Mouse (Mus musculus): ENCODE measurements around the gene 3110040N11Rik. TPM values are rescaled to one million over a fixed set of nuclear protein-coding genes. Genes with fewer than 3 reads are reported as not detected.

The 3110040N11Rik gene
- polyA plus RNA-seq, 1 experiment from 2014 or later: 20.9 TPM

- WGBS (ENCODE audit: insufficient replicate concordance): 52% methylated on average over 9 of the region's 9 CpGs
- no peak overlapping the region for H3K9ac ChIP-seq
- H3K4me3 ChIP-seq (replicated peaks): no peak overlapping the region
- peaks cover 6% of the 10 kb centered on the region for H3K4me1 ChIP-seq (replicated peaks)
- H3K4me2 ChIP-seq: no peak overlapping the region
- no peak overlapping the region for H3K27ac ChIP-seq (replicated peaks)
- H3K36me3 ChIP-seq (replicated peaks): no peaks in the 10 kb centered on the region
- ATAC-seq (ENCODE audit: insufficient read depth): no peak
- no peaks in the 10 kb centered on the region for H3K27me3 ChIP-seq
- no peaks in the 10 kb centered on the region for H3K9me3 ChIP-seq (replicated peaks)
Observed at GRCm38 (mm10) chr7:81735300-81736048, 53.8 kb downstream of the 3110040N11Rik start.

GRCm38 (mm10) chr7:81732183-81733089 lies 56.8 kb downstream of the 3110040N11Rik start:
- H3K4me3 ChIP-seq (replicated peaks): no peak overlapping the region
- H3K9ac ChIP-seq: no peak overlapping the region
- ATAC-seq (ENCODE audit: insufficient read depth): no peak
- H3K9me3 ChIP-seq (replicated peaks): no peaks in the 10 kb centered on the region
- no peak overlapping the region for H3K4me2 ChIP-seq
- no peak overlapping the region for H3K27ac ChIP-seq (replicated peaks)
- H3K27me3 ChIP-seq: no peaks in the 10 kb centered on the region
- H3K36me3 ChIP-seq (replicated peaks): no peaks in the 10 kb centered on the region
- 52% methylated on average over 12 of the region's 12 CpGs for WGBS (ENCODE audit: insufficient replicate concordance)
- H3K4me1 ChIP-seq (replicated peaks): peaks cover 12% of the 10 kb centered on the region; the same call in 1 of the 2 replicates

Other genes with a start within 250 kb of the 3110040N11Rik start
- gene Fsd2, start 222.5 kb downstream of the 3110040N11Rik start, polyA plus RNA-seq (2015; fragmentation: Nextera tagmentation; extraction: Ambion mirVana): 0.31 and 0.47 TPM in 2 replicates
- 4.9 and 5.2 TPM in 2 replicates for gene Whamm, start 218.2 kb downstream of the 3110040N11Rik start, polyA plus RNA-seq (2015; fragmentation: Nextera tagmentation; extraction: Ambion mirVana)
- gene Homer2, start 82.0 kb downstream of the 3110040N11Rik start, polyA plus RNA-seq (2015; fragmentation: Nextera tagmentation; extraction: Ambion mirVana): 3.9 and 4.8 TPM in 2 replicates
- gene Ramac, start 26.6 kb downstream of the 3110040N11Rik start, polyA plus RNA-seq (2015; fragmentation: Nextera tagmentation; extraction: Ambion mirVana): 57.5 and 58.7 TPM in 2 replicates
- gene Btbd1, start 40.0 kb upstream of the 3110040N11Rik start, polyA plus RNA-seq (2015; fragmentation: Nextera tagmentation; extraction: Ambion mirVana): 18.1 and 18.2 TPM in 2 replicates
- gene Gm10160, start 66.3 kb upstream of the 3110040N11Rik start, polyA plus RNA-seq (2015; fragmentation: Nextera tagmentation; extraction: Ambion mirVana): not detected in 2 replicates
- 10.8 and 11.1 TPM in 2 replicates for gene Tm6sf1, start 69.5 kb upstream of the 3110040N11Rik start, polyA plus RNA-seq (2015; fragmentation: Nextera tagmentation; extraction: Ambion mirVana)
- gene Hdgfl3, start 145.0 kb upstream of the 3110040N11Rik start, polyA plus RNA-seq (2015; fragmentation: Nextera tagmentation; extraction: Ambion mirVana): 0.41 and 0.51 TPM in 2 replicates
- gene Bnc1, start 202.8 kb upstream of the 3110040N11Rik start, polyA plus RNA-seq (2015; fragmentation: Nextera tagmentation; extraction: Ambion mirVana): 0.24 and 0.36 TPM in 2 replicates